Mouse (Mus musculus) bone marrow, adult 2 months (tissue): ENCODE data around the gene Grip1.

Experiments
- CTCF ChIP-seq: fragments of 200-500 bp; IDR thresholded peaks from 2 replicates; pipeline ENCODE4 v1.5.1; 2011; ENCODE audit warnings: low read length, control low read depth; ENCODE audit not compliant: control insufficient read depth, insufficient read depth
- POLR2A ChIP-seq: fragments of 200-500 bp; IDR thresholded peaks from 2 replicates; pipeline ENCODE4 v1.6.1; 2011; ENCODE audit warnings: low read depth, mild to moderate bottlenecking, control low read depth, low read length, borderline replicate concordance; ENCODE audit not compliant: control insufficient read depth

DNA sequence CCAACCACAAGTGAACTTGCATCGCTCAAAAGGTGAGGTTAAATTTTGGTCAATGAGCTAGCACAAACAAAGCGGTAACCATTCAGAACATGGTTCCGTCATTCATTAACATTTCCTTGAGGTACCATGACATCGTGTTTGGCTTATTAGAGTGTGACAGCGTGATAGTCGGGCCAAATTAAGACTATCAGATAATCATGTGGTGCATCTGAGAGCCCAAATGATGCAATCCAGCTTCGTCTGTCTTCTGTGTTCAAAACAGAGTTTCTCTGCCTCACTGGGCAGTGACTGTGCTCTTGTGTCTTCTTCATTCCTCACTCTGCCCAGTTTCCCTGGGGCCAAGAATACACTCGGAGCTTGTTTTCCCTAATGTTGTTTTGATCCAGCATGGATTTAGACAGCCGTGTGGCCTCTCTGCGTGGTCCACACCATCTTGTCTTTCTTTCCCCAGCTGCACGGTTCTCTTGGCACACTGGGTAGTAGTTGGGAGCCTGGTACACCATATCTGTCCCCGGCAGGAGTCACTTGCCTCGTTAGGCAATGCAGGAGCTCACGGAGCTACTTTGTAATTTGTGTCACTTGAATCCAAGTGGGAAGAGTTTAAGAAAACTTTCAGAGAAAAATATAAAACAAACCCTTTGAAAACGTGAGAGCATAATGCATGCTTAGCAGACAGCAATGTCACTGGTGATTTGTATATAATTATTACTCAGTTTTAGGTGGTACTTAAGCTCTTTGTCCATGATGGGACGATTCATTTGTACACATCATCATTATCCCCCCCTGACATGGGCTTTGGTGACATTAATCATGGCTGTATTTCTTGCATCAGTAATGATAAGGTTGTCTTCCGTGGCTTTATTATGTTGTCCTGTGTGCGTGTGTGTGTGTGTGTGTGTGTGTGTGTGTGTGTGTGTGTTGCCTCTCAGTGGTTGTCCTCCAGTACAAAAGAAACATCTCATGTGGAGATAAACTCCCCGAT, 281.7 kb downstream of the Grip1 start:
- TF ChIP-seq POLR2A (no peak), CTCF (no peak)
